In genomic region chr11:60107449-60107848, GRCm38 (mm10) we compare ENCODE assay signal across 9 mouse cellular contexts. TPM values are rescaled to one million over a fixed set of nuclear protein-coding genes. Genes with fewer than 3 reads are reported as not detected.
DNase-seq lines count a peak whose midpoint lies in the region; ATAC-seq and TF ChIP-seq lines count a peak whose summit lies in the region.
"Had no signal": no experiment of that assay in that cellular context is flagged by ENCODE, and none has a peak within 500 bp of the region (broad histone marks: within the 10 kb centered on the region; RNA-seq: fewer than 3 reads in every experiment).

No protein-coding gene starts in this region.

- H3K36me3 ChIP-seq in kidney, postnatal 0 days (ENCODE audit: insufficient read depth, low read length), result no peaks in the 10 kb centered on the region
- H3K36me3 ChIP-seq in embryonic facial prominence, embryonic 14.5 days (ENCODE audit: control insufficient read depth, insufficient read depth, low read length), result no peaks in the 10 kb centered on the region
- H3K36me3 ChIP-seq in hindbrain, embryonic 14.5 days (replicated peaks; ENCODE audit: control insufficient read depth, insufficient read depth), result no peaks in the 10 kb centered on the region
- H3K36me3 ChIP-seq in midbrain, embryonic 15.5 days (replicated peaks), result no peaks in the 10 kb centered on the region
- H3K36me3 ChIP-seq: liver, embryonic 15.5 days had no signal

- H3K4me2 ChIP-seq in kidney, postnatal 0 days (ENCODE audit: low read length), result peak overlapping the region; percentile 77; the same call in 1 of the 2 replicates
- peak overlapping the region; percentile 90 for H3K4me2 ChIP-seq in embryonic facial prominence, embryonic 14.5 days (ENCODE audit: low read depth, low read length)
- H3K4me2 ChIP-seq in hindbrain, embryonic 14.5 days (replicated peaks), result peak overlapping the region; percentile 78
- H3K4me2 ChIP-seq in midbrain, embryonic 15.5 days, result peak overlapping the region; percentile 71; the same call in 1 of the 2 replicates

- no peak for TF ChIP-seq CTCF in kidney, postnatal 0 days (IDR thresholded peaks at IDR 0.05; ENCODE audit: low read depth)

- H3K4me1 ChIP-seq in kidney, postnatal 0 days (replicated peaks; ENCODE audit: insufficient read depth, low read length), result peaks cover 46% of the 10 kb centered on the region
- H3K4me1 ChIP-seq in embryonic facial prominence, embryonic 14.5 days (ENCODE audit: control insufficient read depth, insufficient read depth, low read length), result peaks cover 54% of the 10 kb centered on the region
- H3K4me1 ChIP-seq in hindbrain, embryonic 14.5 days (replicated peaks; ENCODE audit: control insufficient read depth, insufficient read depth, low read length), result peaks cover 46% of the 10 kb centered on the region
- H3K4me1 ChIP-seq in midbrain, embryonic 15.5 days, result peaks cover 53% of the 10 kb centered on the region

- no peaks in the 10 kb centered on the region for H3K9me3 ChIP-seq in kidney, postnatal 0 days (replicated peaks; ENCODE audit: low read length)
- H3K9me3 ChIP-seq in embryonic facial prominence, embryonic 14.5 days (ENCODE audit: control insufficient read depth, low read length), result no peaks in the 10 kb centered on the region
- H3K9me3 ChIP-seq in hindbrain, embryonic 14.5 days (ENCODE audit: control insufficient read depth, low read length), result no peaks in the 10 kb centered on the region
- H3K9me3 ChIP-seq in midbrain, embryonic 15.5 days, result no peaks in the 10 kb centered on the region
- H3K9me3 ChIP-seq: liver, embryonic 15.5 days had no signal

- no peak for ATAC-seq in kidney, postnatal 0 days (replicated peaks; ENCODE audit: low FRiP score, low read depth)
- ATAC-seq in embryonic facial prominence, embryonic 14.5 days (ENCODE audit: low read depth), result no peak
- no peak for ATAC-seq in hindbrain, embryonic 14.5 days (ENCODE audit: low FRiP score)
- ATAC-seq in midbrain, embryonic 15.5 days (replicated peaks), result no peak

- no peak for DNase-seq in kidney, postnatal 0 days (ENCODE audit: low spot score)
- no peak for DNase-seq in kidney, postnatal 14 days
- no peak for DNase-seq in embryonic facial prominence, embryonic 14.5 days (ENCODE audit: low spot score)
- DNase-seq in hindbrain, embryonic 14.5 days (ENCODE audit: low spot score), result no peak
- no peak for DNase-seq in cerebellum, adult 9-11 months
- DNase-seq in embryo, embryonic 9.5 days (ENCODE audit: extremely low spot score), result no peak
- DNase-seq in layer of hippocampus, postnatal 36 days, result no peak

- no peaks in the 10 kb centered on the region for H3K27me3 ChIP-seq in kidney, postnatal 0 days (ENCODE audit: insufficient read depth, low read length)
- H3K27me3 ChIP-seq in embryonic facial prominence, embryonic 14.5 days (replicated peaks; ENCODE audit: control insufficient read depth, insufficient read depth, low read length), result no peaks in the 10 kb centered on the region
- no peaks in the 10 kb centered on the region for H3K27me3 ChIP-seq in hindbrain, embryonic 14.5 days (ENCODE audit: control insufficient read depth, insufficient read depth, low read length)
- no peaks in the 10 kb centered on the region for H3K27me3 ChIP-seq in midbrain, embryonic 15.5 days (replicated peaks)
- H3K27me3 ChIP-seq: liver, embryonic 15.5 days had no signal

- H3K4me3 ChIP-seq in kidney, postnatal 0 days (replicated peaks; ENCODE audit: low read depth, low read length), result no peak overlapping the region
- H3K4me3 ChIP-seq in embryonic facial prominence, embryonic 14.5 days (ENCODE audit: low read depth, low read length), result 0 out of 2 replicates have a peak overlapping the region, but pooled peaks have one; percentile 96
- no peak overlapping the region for H3K4me3 ChIP-seq in hindbrain, embryonic 14.5 days (replicated peaks; ENCODE audit: low read length)
- no peak overlapping the region; the same call in 1 of the 2 replicates for H3K4me3 ChIP-seq in midbrain, embryonic 15.5 days

- H3K27ac ChIP-seq in kidney, postnatal 0 days, result peak overlapping the region; percentile 93
- H3K27ac ChIP-seq in embryonic facial prominence, embryonic 14.5 days (replicated peaks; ENCODE audit: low read depth, low read length), result peak overlapping the region; percentile 99
- peak overlapping the region; percentile 16; the same call in 1 of the 2 replicates for H3K27ac ChIP-seq in hindbrain, embryonic 14.5 days
- H3K27ac ChIP-seq in midbrain, embryonic 15.5 days, result peak overlapping the region; percentile 88; the same call in 1 of the 2 replicates

- H3K9ac ChIP-seq in kidney, postnatal 0 days (ENCODE audit: low read depth, low read length), result no peak overlapping the region
- peak overlapping the region; percentile 100; the same call in 1 of the 2 replicates for H3K9ac ChIP-seq in embryonic facial prominence, embryonic 14.5 days (ENCODE audit: low read depth, low read length)
- H3K9ac ChIP-seq in hindbrain, embryonic 14.5 days, result 0 out of 2 replicates have a peak overlapping the region, but pooled peaks have one; percentile 25
- H3K9ac ChIP-seq in midbrain, embryonic 15.5 days, result no peak overlapping the region

- 74% methylated on average over 3 of the region's 3 CpGs for WGBS in kidney, postnatal 0 days
- 62% methylated on average over 3 of the region's 3 CpGs for WGBS in embryonic facial prominence, embryonic 14.5 days
- 75% methylated on average over 3 of the region's 3 CpGs for WGBS in hindbrain, embryonic 14.5 days
- 82% methylated on average over 3 of the region's 3 CpGs for WGBS in midbrain, embryonic 15.5 days

RNA-seq across cellular contexts. Expression of gene Rai1, which starts 2.6 kb away (rescaled TPM):
- polyA plus RNA-seq in kidney, postnatal 0 days (2015; fragmentation: Nextera tagmentation; extraction: Ambion mirVana), result 14.6 and 15.2 TPM in 2 replicates
- 23.9 and 27.6 TPM in 2 replicates for polyA plus RNA-seq in embryonic facial prominence, embryonic 14.5 days (2014; fragmentation: Nextera tagmentation; extraction: Ambion mirVana)
- 34.1 and 39.1 TPM in 2 replicates for polyA plus RNA-seq in hindbrain, embryonic 14.5 days (2014; fragmentation: Nextera tagmentation; extraction: Ambion mirVana)
- polyA plus RNA-seq in midbrain, embryonic 15.5 days (2015; fragmentation: Nextera tagmentation; extraction: Ambion mirVana), result 34.2 and 34.7 TPM in 2 replicates
- total RNA-seq in layer of hippocampus, postnatal 36 days (2021), result 10 to 100 TPM; 67.9 to 76.3 TPM

Comparison
In these comparisons a context has a peak if more than half of its experiments do, and no peak if none do; other contexts are left out.
1. H3K27ac ChIP-seq: peak in every context shown above with its lines; median percentile 99 in embryonic facial prominence, embryonic 14.5 days; 93 in kidney, postnatal 0 days; 88 in midbrain, embryonic 15.5 days; 16 in hindbrain, embryonic 14.5 days.
2. H3K9ac ChIP-seq: peak in embryonic facial prominence, embryonic 14.5 days (single experiment) and hindbrain, embryonic 14.5 days (single experiment); none in kidney, postnatal 0 days (single experiment) and midbrain, embryonic 15.5 days (single experiment).
3. Peak in every context shown above with its lines, with median percentiles within 50 percentile points of each other: H3K4me2 ChIP-seq.